Mouse (Mus musculus) erythroid progenitor cell, adult 5-6 weeks (primary cell): ENCODE data around the gene Nup210l. TPM values are rescaled to one million over a fixed set of nuclear protein-coding genes. Genes with fewer than 3 reads are reported as not detected.
"Not testable (repeated sequence)": the region's sequence is repeated elsewhere in the genome, so short reads cannot be mapped to it uniquely, and the experiment has no call there.

Experiments used
- ATAC-seq: replicated peaks from 2 replicates; pipeline ENCODE4 v1.8.0; 2016; ENCODE audit warnings: moderate number of reproducible peaks, mild to moderate bottlenecking, moderate TSS enrichment, inconsistent platforms; ENCODE audit not compliant: poor library complexity, low FRiP score, severe bottlenecking
- total RNA-seq, 2 experiments: library from RNA; stranded (forward) in 1 of 2; stranded (reverse) in 1 of 2; fragments of 150-400 nt in 1 of 2; fragments of 186-747, 209-891 nt in 1 of 2; gene quantifications; 2 replicates each; pipeline versions ENCODE4 v1.2.3 to v1.2.4; 2015 to 2017; ENCODE audit warnings: low replicate concordance in 2 of 2

The Nup210l gene
- total RNA-seq, 2 experiments from 2014 or later, result not detected

DNA sequence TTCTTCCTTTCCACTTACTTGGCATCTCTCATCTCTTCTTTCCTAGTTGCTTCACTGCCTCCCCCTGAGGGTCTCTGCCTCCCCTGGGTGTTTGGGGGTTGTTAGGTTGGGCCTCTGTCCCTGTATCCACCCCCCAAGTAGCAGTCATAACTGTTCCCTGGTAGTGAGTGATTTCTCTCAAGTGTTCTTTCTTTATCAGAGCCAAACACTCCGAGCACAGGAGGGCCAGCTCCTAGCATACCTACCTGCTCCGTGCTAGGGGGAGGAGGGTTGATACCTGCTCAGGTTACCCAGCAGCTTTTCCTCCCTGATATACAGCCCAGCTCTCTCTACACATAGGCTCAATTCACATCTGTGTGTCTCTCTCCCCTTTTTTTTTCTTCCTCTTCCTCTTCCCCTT lies 15.3 kb upstream of the Nup210l start:
- ATAC-seq, result no peak

DNA sequence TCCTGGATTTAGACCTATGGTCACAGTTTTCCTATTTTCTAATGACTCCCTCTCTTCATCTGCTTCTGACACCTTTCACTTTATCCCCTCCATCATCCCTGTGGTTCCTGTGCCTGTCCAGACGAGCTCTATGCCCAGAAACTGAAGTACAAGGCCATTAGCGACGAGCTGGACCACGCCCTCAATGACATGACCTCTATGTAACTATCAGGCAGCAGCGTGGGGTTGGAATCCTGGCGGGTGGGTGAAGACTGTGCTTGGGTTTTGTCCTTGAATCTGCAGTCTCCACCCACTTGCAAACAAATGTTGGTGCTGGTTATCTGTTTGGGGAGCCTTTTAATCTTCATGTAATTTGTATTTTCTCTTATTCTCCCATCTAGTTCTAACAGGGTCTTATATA lies 13.0 kb upstream of the Nup210l start:
- ATAC-seq, result no peak

DNA sequence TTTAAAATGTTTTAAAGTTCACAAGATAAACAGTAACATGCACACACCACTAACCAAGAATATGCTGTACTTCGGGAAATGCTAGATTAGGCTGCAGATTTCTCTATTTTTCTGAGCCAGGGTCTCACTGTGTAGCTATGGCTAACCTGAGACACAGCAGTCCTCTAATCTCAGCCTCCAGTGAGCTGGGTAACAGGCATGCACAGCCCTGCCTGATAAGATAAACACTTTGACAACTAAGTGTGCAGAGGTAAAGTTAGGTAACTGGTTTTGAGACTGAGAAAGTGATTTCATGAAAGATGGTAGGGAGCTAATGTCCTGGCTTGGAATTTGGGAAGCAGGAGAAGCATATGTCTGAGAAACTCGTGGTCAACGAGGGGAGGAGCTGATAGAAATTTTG lies 9.5 kb upstream of the Nup210l start:
- no peak for ATAC-seq

- ATAC-seq, result no peak
These were observed 6.0 kb upstream of the Nup210l start for GRCm38 (mm10) chr3:90097928-90098327.

GRCm38 (mm10) chr3:90101010-90101409 lies 2.9 kb upstream of the Nup210l start:
- no peak for ATAC-seq

DNA sequence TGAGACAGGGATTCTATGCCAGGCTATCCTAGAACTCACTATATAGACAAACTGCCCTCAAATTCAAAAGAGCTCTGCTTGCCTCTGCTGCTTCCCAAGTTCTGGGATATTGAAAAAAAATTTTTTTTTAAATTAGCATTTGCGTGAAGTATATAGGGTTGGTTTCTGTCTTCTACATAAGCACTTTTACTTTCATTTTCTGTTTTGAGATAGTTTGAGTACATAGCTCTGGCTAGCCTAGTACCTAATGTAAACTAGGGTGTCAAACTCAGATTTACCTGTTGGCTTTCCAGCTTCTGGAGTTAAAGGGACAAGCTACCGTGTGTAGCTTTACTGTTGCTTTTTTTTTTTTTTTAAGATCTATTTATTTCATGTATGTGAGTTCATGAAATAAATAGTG lies 2.3 kb upstream of the Nup210l start:
- ATAC-seq, result no peak

DNA sequence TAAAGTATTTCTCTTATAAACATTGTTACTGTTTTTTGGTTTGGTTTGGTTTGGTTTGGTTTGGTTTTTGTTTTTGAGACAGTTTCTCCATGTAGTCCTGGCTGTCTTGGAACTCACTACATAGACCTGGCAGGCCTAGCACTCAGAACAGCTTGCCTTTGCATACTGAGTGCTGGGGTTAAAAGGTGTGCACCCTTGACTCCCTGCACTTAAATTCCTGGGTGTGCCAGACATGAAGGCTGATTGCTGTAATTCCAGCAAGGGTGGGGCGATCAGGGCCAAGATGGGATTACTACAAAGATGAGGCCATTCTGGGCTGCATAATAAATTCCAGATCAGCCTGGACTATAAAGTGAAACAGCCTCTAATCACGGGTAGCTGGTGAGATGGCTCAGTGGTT lies 1.7 kb upstream of the Nup210l start:
- no peak for ATAC-seq

DNA sequence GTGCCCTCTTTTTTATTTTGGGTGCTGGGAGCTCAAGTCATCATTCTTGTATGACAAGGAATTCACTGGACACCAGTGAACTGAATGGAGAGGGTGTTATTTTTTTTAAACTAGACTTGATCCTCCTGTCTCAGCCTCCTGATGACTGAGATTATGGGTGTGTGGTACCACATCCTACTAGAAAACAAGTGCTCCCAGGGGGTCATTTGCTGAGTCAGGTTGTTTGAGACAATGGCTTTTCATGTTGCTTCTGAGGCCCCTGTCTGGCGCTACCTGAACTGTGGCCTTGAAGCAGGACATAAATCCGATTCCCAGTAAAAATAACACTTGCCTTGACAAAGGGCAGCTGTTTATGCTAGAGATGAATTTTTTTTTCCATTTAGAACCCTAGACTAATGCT lies 756 bp upstream of the Nup210l start:
- ATAC-seq, result no peak

- ATAC-seq, result no peak
These were observed 7.8 kb downstream of the Nup210l start for GRCm38 (mm10) chr3:90111706-90112105.

- ATAC-seq, result no peak
These were observed 10.4 kb downstream of the Nup210l start for GRCm38 (mm10) chr3:90114342-90114741.

DNA sequence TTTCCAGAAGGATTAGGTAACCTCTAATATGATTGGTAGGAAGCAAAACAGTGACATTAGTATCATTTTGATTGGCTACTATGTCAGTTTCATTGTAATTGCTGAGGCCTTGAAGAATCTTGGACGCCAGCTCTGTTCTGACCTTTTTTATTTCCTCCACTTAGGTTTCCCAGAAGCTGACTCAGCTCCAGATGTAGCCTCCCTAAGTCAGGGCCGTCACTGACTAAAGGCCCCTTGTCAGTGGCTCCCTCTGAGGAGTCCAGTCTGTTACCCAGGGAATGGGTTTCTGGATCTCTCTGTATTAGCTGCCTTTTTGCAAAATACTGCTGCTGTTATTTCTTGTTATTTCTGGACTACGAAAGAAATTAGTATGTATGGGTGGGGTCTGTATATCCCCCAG lies 11.6 kb downstream of the Nup210l start:
- no peak for ATAC-seq

DNA sequence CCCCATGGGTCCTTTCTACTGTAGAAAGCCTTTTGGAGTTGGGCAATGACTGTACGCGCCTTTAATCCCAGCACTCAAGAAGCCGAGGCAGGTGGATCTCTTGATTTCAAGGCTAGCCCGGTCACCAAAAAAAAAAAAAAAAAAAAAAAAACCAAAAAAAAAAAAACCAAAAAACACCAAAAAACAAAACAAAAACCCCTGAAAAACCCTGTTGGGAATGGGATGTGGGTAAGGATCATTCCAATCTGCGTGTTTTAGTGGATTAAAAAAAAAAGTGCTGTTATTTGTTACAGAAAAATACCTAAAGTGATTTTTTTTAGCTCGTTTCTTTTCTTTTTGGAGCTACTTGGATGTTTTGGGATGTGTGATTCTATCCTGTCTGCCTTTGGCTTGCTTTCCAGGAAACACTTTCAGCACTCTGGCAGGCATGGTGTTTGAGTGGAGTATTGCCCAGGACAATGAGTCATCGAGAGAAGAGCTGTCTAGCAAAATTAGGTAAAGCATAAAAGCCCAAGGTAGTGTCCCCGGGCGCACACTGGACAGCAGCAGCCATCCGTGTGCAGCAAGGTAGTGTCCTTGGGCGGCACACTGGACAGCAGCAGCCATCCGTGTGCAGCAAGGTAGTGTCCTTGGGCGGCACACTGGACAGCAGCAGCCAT lies 14.3 kb downstream of the Nup210l start:
- ATAC-seq, result no peak

GRCm38 (mm10) chr3:90122036-90122435 lies 18.1 kb downstream of the Nup210l start:
- not testable (repeated sequence) for ATAC-seq

GRCm38 (mm10) chr3:90125710-90126109 lies 21.8 kb downstream of the Nup210l start:
- ATAC-seq, result no peak

- ATAC-seq, result no peak
These were observed 23.9 kb downstream of the Nup210l start for GRCm38 (mm10) chr3:90127881-90128280.

DNA sequence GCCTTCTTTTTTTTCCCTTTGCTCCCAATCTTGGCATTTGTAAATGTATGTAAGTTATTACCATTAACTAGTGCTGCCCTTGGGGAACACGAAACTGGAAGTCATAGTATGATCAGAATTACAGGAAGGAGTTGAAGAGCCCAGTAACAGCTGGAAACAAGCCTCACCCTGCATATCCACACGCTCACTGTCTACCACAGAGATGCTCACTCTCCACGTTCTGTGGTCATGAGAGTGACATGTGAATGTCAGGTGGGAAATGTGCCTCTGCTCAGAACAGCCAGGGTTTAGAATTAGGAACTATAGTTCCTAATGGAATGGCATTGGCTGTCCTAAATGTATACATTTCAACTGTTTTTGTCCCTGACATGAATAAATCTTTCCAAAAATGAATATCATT lies 28.8 kb downstream of the Nup210l start:
- no peak for ATAC-seq

DNA sequence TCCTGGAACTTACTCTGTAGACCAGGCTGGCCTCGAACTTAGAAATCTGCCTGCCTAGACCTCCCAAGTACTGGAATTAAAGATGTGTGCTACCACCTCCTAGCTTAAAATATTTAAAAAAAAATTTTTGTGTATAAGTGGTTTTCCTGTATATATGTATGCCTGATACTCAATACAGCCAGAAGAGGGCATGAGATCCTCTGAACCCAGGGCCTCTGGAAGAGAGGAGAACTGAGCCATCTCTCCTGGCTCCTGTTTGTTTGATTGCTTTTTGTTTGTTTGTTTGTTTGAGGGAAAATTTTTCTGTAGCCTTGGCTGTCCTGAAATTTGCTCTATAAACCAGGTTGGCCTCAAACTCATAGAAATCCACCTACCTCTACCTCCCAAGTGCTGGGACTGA lies 29.4 kb downstream of the Nup210l start:
- no peak for ATAC-seq

DNA sequence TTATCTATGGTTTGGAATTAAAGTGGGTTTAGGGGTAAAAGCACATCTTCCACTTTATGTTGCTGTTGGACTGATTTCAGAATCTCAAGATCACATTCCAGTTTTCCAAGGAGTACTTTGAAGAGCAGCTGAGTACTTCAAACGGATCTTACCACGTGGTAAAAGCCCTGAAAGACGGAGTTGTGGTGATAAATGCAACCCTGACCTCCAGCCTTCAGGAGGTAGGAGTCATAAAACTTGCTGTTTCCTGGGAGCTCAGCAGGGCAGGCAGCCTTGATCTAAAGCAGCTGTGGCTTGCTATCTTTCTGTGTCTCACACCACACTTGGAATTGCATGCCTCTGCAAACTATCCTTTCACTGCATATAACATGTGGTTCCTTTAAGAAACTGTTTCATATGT lies 30.6 kb downstream of the Nup210l start:
- no peak for ATAC-seq

DNA sequence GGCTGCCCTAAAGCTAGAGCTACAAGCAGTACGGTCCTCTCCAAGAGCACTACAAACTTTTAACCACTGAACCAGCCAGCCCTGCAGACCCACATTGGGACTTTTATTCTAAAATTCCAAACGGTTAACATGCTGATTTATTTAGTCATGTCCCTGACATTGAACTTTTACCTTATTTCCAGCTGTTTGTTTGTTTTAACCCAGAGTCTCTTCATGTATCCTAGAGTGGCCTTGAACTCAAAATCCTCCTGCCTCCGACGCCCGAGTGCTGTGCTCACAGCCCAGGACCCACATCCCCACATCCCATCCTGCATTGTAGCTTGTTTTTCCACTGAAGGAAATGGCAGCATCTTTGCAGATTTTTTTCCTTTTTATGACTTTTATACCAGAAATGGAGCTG lies 31.1 kb downstream of the Nup210l start:
- ATAC-seq, result no peak

DNA sequence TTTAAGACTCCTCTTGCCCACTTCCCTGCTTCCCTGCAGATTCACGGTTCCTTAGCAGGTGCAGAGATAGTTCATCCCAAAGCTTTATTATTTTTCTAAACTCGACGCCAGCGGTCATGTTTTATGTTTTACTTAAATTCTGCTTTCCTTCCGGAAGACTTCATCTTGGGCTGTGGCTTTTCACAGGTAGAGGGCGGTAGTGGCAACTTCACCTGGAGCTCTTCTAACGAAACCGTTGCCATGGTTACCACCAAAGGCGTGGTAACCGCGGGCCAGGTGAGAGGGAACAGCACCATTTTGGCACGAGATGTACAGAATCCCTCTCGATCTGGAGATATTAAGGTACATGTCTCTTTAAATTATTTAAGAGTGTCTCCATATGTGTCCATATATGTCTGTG lies 32.7 kb downstream of the Nup210l start:
- no peak for ATAC-seq

DNA sequence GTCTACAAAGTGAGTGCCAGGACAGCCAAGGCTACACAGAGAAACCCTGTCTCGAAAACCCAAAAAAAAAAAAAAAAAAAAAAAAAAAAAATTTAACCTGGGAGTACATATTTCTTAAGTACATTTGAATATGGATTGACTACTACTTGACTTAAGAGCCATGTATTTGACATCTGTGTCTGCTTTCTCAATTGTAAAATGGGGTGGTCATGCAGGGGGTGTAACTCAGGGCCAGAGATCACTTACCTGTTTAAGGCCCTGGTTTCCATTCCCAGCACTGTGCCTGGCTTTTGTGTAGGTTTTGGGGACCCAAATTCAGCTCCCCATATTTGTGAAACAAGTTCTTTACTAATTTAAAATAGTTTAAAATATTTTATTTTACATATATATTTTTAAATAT lies 33.7 kb downstream of the Nup210l start:
- no peak for ATAC-seq

DNA sequence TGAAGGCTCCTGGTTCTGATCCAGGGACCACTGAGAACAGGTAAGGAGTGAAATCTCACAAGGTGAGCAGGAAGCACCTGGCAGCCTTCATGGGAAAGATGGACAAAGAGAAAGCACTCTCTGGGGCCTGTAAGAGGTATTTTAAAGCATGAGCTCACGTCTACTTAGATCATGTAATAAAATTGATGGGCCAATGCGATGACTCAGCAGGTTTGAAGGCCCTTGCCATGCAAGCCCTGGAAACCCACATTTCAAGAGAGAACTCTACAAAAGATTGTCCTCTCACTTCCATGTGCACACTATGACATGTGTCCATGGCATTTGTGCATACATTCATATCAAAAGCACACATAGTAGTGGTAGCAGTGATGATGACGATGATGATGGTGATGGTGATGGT lies 36.0 kb downstream of the Nup210l start:
- ATAC-seq, result no peak
